Mouse (Mus musculus): ENCODE results near the gene Rev1.

GRCm38 (mm10) chr1:38031391-38031790 lies 98.2 kb downstream of the Rev1 start:
- no peak for TF ChIP-seq POLR2A (IDR thresholded peaks at IDR 0.05; ENCODE audit: low read depth, low read length)
- TF ChIP-seq CTCF (IDR thresholded peaks at IDR 0.05; ENCODE audit: extremely low read depth, insufficient read depth, insufficient read length, insufficient replicate concordance): no peak
